Mouse (Mus musculus) hindbrain, embryonic 14.5 days (tissue): Measurements from ENCODE around the gene Pde6h. TPM values are rescaled to one million over a fixed set of nuclear protein-coding genes. Genes with fewer than 3 reads are reported as not detected.

Experiments used
- ATAC-seq: fragments of 200-750 bp; cut with Nextera tagmentation; 2 replicates; pipeline ENCODE4 v1.8.0; 2017; ENCODE audit warnings: moderate number of reproducible peaks, mild to moderate bottlenecking, moderate TSS enrichment, moderate library complexity; ENCODE audit not compliant: low FRiP score
- DNase-seq: peaks from one replicate; pipeline ENCODE4 v3.0.0-alpha.2; 2015; ENCODE audit warnings: low spot score
- H3K27ac ChIP-seq: fragments of 300-500 bp; sonication (generic); 2 replicates; pipeline ENCODE4 v1.5.1; 2014; ENCODE audit warnings: mild to moderate bottlenecking, moderate library complexity
- H3K27me3 ChIP-seq: fragments of 300-500 bp; sonication (generic); 2 replicates; pipeline ENCODE4 v1.6.1; 2014; ENCODE audit warnings: mild to moderate bottlenecking, low read length, mixed read lengths; ENCODE audit not compliant: control insufficient read depth, insufficient read depth
- H3K36me3 ChIP-seq: fragments of 300-500 bp; sonication (generic); replicated peaks from 2 replicates; pipeline ENCODE4 v1.6.1; 2014; ENCODE audit not compliant: control insufficient read depth, insufficient read depth
- H3K4me1 ChIP-seq: fragments of 300-500 bp; sonication (generic); replicated peaks from 2 replicates; pipeline ENCODE4 v1.6.1; 2014; ENCODE audit warnings: antibody characterized with exemption, low read length, mixed read lengths; ENCODE audit not compliant: control insufficient read depth, insufficient read depth
- H3K4me2 ChIP-seq: fragments of 300-500 bp; sonication (generic); replicated peaks from 2 replicates; pipeline ENCODE4 v1.6.1; 2014; ENCODE audit warnings: mild to moderate bottlenecking, moderate library complexity
- H3K4me3 ChIP-seq: fragments of 300-500 bp; sonication (generic); replicated peaks from 2 replicates; pipeline ENCODE4 v1.5.1; 2014; ENCODE audit warnings: mild to moderate bottlenecking, low read length
- H3K9ac ChIP-seq: fragments of 300-500 bp; sonication (generic); 2 replicates; pipeline ENCODE4 v1.6.1; 2014
- H3K9me3 ChIP-seq: fragments of 300-500 bp; sonication (generic); 2 replicates; pipeline ENCODE4 v1.6.1; 2016; ENCODE audit warnings: low read length; ENCODE audit not compliant: control insufficient read depth
- WGBS: fragments of 180-500 bp; shearing (Covaris S2); extraction: QIAGEN DNeasy Blood & Tissue Kit; methylation state at CpG from one replicate; pipeline ENCODE4 v1.1.7; 2014; 5-methylcytosine and 5-hydroxymethylcytosine counted together
- polyA plus RNA-seq: library from polyadenylated mRNA; unstranded; fragments of >200 nt; fragmentation: Nextera tagmentation; extraction: Ambion mirVana; gene quantifications from 2 replicates; pipeline ENCODE4 v1.2.1, GENCODE M21; 2014

The Pde6h gene
- polyA plus RNA-seq, 1 experiment from 2014 or later, result 0.48 TPM

DNA sequence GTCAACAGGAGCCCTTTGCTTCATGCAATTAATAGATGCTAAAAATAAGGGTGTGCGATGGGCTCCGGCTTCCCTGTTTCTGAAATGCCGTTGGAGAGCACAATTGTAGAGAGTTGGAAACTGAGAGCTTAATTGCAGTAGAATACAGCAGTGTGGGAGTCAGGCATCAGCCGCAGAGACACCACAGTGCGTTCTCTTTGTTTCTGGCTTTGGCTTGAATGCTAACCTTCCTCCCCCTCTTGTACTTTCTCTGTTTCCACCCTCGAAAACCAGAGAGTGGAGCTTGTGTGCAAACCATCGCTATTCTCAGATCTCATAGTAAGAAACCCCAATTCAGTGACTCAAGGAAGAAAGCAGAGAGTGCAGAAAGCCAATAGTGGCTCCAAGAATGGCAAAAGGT, 74.5 kb downstream of the Pde6h start:
- ATAC-seq (no peak), DNase-seq (no peak)
- Histone ChIP-seq H3K27ac (no peak overlapping the region), H3K4me3 (no peak overlapping the region), H3K36me3 (no peaks in the 10 kb centered on the region), H3K27me3 (no peaks in the 10 kb centered on the region), H3K9me3 (no peaks in the 10 kb centered on the region), H3K9ac (no peak overlapping the region), H3K4me2 (no peak overlapping the region), H3K4me1 (no peaks in the 10 kb centered on the region)
- WGBS, result 85% methylated on average over 7 of the region's 7 CpGs

DNA sequence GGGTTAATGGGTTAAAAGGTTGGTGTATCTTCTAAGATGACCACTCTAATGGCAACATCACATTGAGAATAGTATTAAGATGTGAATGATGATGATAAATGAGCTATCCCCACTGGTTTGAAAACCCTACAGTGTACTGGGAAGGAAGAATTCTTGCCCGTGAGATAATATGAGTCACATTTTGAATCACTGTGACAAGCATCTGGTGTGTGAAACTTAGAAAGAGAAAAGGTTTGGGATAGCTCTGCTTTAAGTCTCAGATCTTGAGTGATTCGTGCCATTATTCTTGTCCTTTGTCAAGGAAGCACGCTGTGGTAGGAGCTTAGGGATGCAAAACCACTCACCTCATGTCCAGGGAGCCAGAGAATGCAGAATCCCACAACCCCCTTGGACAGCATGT, 75.4 kb downstream of the Pde6h start:
- Histone ChIP-seq H3K36me3 (no peaks in the 10 kb centered on the region), H3K4me2 (no peak overlapping the region), H3K4me1 (no peaks in the 10 kb centered on the region), H3K9me3 (no peaks in the 10 kb centered on the region), H3K27ac (no peak overlapping the region), H3K27me3 (no peaks in the 10 kb centered on the region), H3K4me3 (no peak overlapping the region), H3K9ac (no peak overlapping the region)
- WGBS, result 82% methylated on average over 3 of the region's 3 CpGs
- no peak for ATAC-seq
- DNase-seq, result no peak

DNA sequence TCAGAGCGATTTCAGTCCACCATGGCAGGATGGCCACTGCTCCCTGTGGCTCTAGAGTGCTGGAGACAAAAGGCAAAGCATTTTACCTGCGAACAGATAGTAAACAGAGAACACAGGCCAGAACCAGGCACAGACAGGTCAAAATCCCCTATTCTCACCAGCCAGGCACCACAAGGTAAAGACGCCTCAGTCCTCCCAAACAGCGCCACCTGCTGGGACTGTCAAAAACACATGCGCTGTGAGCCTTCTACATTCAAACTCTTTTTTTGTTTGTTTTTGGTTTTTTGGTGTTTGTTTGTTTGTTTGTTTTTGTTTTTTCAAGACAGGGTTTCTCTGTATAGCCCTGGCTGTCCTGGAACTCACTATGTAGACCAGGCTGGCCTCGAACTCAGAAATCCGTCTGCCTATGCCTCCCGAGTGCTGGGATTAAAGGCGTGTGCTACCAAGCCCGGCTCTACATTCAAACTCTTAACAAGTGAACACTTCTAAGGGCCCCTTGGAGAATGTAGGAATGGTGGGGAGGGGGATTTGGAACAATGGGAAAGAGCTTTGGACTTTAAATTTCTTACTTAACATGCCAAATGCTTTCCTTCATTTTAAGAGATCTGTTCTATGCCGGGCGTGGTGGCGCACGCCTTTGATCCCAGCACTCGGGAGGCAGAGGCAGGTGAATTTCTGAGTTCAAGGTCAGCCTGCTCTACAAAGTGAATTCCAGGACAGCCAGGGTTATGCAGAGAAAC, 76.2 kb downstream of the Pde6h start:
- H3K9ac ChIP-seq, result no peak overlapping the region
- DNase-seq (no peak), ATAC-seq (no peak)
- H3K4me3 ChIP-seq, result no peak overlapping the region
- no peaks in the 10 kb centered on the region for H3K27me3 ChIP-seq
- H3K9me3 ChIP-seq, result no peaks in the 10 kb centered on the region
- WGBS, result 88% methylated on average over 15 of the region's 15 CpGs
- no peak overlapping the region for H3K27ac ChIP-seq
- H3K4me1 ChIP-seq, result no peaks in the 10 kb centered on the region
- H3K36me3 ChIP-seq, result no peaks in the 10 kb centered on the region
- no peak overlapping the region for H3K4me2 ChIP-seq

DNA sequence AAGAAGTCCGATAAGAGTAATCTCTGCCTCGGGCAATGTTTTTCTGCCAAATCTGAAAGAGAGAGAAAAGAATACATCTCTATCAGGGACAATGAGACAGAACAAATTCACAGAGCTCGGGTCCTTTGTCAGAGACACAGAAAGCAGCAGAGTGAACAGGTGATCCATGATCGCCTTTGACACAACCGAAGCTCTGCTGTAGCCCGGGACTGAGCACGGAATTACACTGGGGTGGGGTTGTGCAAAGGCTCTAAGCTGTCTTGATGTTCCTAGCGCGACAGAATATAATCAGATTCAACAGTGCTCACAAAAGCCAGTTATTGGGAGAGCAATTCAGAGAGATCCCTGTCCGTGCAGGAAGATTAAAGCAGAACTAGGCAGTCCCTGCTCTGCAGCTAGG, 77.1 kb downstream of the Pde6h start:
- no peaks in the 10 kb centered on the region for H3K27me3 ChIP-seq
- H3K4me2 ChIP-seq, result no peak overlapping the region
- H3K4me3 ChIP-seq, result no peak overlapping the region
- ATAC-seq (no peak), DNase-seq (no peak)
- no peaks in the 10 kb centered on the region for H3K9me3 ChIP-seq
- WGBS, result 73% methylated on average over 10 of the region's 10 CpGs
- no peaks in the 10 kb centered on the region for H3K4me1 ChIP-seq
- H3K36me3 ChIP-seq, result no peaks in the 10 kb centered on the region
- no peak overlapping the region for H3K27ac ChIP-seq
- no peak overlapping the region for H3K9ac ChIP-seq

DNA sequence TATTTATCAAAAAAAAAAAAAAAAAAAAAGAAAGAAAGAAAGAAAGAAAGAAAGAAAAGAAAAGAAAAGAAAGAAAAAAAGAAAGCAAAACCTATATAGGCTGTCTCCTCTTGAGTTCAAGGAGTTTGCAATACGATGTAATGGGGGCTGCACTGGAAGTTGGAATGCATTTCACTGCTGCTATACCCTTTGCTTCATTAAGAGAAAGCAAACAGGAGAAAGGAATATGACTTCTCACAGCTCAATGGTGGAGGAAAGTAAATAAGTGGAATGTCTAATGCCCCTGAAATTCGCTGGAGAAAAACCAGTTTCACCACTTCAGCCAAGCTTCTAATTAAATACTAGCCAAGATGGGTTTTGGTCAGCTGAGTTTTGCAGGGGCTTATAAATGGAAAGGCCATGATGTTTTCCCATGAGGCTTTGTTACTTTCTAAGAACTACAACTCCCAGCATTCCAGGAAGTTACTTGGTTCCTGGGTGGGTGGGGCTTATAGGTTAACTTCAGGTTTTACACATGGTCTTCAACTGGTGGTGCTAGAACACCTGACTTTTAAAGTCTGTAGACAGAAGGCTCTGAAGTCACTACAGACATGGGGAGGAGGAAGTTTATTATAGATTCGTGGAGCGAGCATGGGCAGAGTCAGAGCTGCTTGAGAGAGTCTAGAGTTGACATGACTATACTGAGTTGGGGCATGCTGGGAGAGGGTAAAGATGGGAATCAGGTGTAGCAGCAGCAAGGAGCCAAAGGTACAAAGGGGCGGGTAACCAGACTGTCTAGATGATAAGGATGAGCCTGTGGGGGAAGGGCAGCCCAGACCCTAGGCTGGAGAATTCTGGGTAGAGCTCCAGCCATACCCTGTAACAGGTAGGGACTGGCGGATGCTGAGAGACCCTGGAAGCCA, 77.9 kb downstream of the Pde6h start:
- H3K4me3 ChIP-seq, result no peak overlapping the region
- 83% methylated on average over 6 of the region's 6 CpGs for WGBS
- peak; percentile 21; the same call in 1 of the 2 replicates for ATAC-seq
- no peak overlapping the region for H3K27ac ChIP-seq
- H3K27me3 ChIP-seq, result no peaks in the 10 kb centered on the region
- no peaks in the 10 kb centered on the region for H3K4me1 ChIP-seq
- no peaks in the 10 kb centered on the region for H3K9me3 ChIP-seq
- no peak overlapping the region for H3K4me2 ChIP-seq
- no peaks in the 10 kb centered on the region for H3K36me3 ChIP-seq
- no peak overlapping the region for H3K9ac ChIP-seq
- DNase-seq, result no peak

DNA sequence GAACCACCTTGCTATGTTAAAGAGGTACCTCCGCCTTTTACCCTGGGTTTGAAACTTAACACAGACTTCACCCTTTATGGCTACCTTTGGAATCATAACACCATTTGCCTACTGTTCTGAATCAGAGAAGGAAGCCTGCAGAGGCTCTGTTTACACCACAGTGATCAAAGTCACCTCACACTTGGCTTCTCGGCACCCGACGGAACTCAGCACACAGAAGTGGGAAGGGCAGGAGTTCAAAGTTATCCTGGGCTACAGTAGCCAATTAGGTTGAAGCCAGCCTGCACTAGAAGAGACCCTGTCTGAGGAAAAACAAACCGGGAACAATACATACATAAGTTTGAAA, 78.5 kb downstream of the Pde6h start:
- WGBS, result 85% methylated on average over 5 of the region's 5 CpGs
- no peaks in the 10 kb centered on the region for H3K27me3 ChIP-seq
- H3K4me2 ChIP-seq, result no peak overlapping the region
- no peaks in the 10 kb centered on the region for H3K36me3 ChIP-seq
- DNase-seq, result no peak
- H3K9me3 ChIP-seq, result no peaks in the 10 kb centered on the region
- H3K9ac ChIP-seq, result no peak overlapping the region
- no peak overlapping the region for H3K27ac ChIP-seq
- H3K4me1 ChIP-seq, result no peaks in the 10 kb centered on the region
- no peak overlapping the region for H3K4me3 ChIP-seq
- ATAC-seq, result no peak

DNA sequence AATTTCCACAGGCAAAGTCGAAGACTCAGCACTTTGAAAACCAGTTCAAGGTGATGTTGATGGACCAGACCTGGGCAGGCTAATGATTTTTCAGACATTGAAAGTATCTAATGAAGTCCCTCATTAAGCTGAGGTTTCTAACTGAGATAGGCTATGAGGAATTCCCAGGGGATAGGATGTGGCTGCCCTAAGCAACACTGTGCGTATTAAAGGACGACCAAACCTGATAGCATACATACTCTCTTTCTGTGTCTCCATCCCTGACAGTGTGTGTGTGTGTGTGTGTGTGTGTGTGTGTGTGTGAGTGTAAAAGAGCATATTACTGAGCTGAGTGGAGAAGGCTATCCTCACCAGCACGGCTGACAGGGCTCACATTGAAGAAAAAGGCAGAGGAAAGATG, 80.7 kb downstream of the Pde6h start:
- Histone ChIP-seq H3K27me3 (no peaks in the 10 kb centered on the region), H3K36me3 (no peaks in the 10 kb centered on the region), H3K9ac (no peak overlapping the region), H3K4me1 (no peaks in the 10 kb centered on the region), H3K4me3 (no peak overlapping the region), H3K4me2 (no peak overlapping the region), H3K27ac (no peak overlapping the region), H3K9me3 (no peaks in the 10 kb centered on the region)
- ATAC-seq (peak; percentile 58), DNase-seq (no peak)
- 86% methylated on average over 4 of the region's 4 CpGs for WGBS

DNA sequence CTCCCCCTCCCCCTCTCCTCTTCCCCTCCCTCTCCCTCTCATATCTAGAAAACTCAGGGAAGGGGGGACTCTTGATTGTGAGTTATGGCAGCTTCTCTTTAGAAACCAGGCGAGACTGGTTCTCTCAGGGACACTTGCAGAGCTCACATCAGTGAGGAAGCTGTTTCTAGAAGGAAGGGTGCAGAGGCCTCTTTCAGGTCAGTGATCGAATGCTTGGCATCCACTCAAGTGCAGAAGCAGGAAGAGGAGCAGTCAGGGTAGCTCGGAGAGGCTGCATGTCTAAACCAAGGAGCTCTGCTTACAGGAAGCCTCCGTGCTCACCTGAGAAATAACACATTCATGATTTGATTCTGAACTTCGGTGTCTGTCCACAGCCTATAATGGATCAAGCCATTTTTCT, 87.6 kb downstream of the Pde6h start:
- no peaks in the 10 kb centered on the region for H3K4me1 ChIP-seq
- no peak for ATAC-seq
- no peak overlapping the region for H3K4me2 ChIP-seq
- no peaks in the 10 kb centered on the region for H3K27me3 ChIP-seq
- H3K4me3 ChIP-seq, result no peak overlapping the region
- no peaks in the 10 kb centered on the region for H3K36me3 ChIP-seq
- WGBS, result 88% methylated on average over 5 of the region's 5 CpGs
- H3K9me3 ChIP-seq, result no peaks in the 10 kb centered on the region
- no peak overlapping the region for H3K27ac ChIP-seq
- no peak overlapping the region for H3K9ac ChIP-seq
- no peak for DNase-seq

DNA sequence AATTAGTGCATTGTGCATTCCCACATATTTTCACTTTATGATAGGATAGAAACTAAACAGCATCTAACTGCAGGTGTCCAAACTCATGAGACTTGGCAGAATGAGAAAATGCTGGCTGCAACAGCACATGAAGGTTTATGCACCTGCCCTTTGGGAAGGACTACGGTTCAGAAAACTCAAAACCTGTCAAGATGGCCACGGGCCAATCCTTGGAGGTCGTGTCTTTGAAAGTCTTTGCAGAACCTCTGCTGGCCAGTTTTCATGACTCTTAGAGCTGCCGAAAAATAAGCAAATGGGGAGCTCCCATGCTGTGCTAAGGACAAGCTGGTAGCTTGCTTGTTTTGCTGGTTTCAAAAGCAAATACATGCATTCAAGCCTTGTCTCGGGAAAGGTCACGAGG, 90.7 kb downstream of the Pde6h start:
- no peaks in the 10 kb centered on the region for H3K4me1 ChIP-seq
- DNase-seq, result no peak
- H3K4me3 ChIP-seq, result no peak overlapping the region
- H3K27me3 ChIP-seq, result no peaks in the 10 kb centered on the region
- no peak overlapping the region for H3K27ac ChIP-seq
- no peak for ATAC-seq
- no peak overlapping the region for H3K9ac ChIP-seq
- no peak overlapping the region for H3K4me2 ChIP-seq
- WGBS, result 52% methylated on average over 6 of the region's 6 CpGs
- no peaks in the 10 kb centered on the region for H3K9me3 ChIP-seq
- no peaks in the 10 kb centered on the region for H3K36me3 ChIP-seq
